Mouse (Mus musculus) hindbrain, embryonic 16.5 days (tissue): ENCODE results near the gene Rtl1. TPM values are rescaled to one million over a fixed set of nuclear protein-coding genes. Genes with fewer than 3 reads are reported as not detected.

ENCODE experiments used
- ATAC-seq: fragments of 200-750 bp; cut with Nextera tagmentation; 2 replicates; pipeline ENCODE4 v1.8.0; 2017; ENCODE audit warnings: moderate TSS enrichment, moderate library complexity
- H3K27ac ChIP-seq: fragments of 300-500 bp; sonication (generic); 2 replicates; pipeline ENCODE4 v1.5.1; 2014; ENCODE audit warnings: low read depth, mild to moderate bottlenecking, control low read depth, low read length, moderate library complexity
- H3K27me3 ChIP-seq: fragments of 300-500 bp; sonication (generic); replicated peaks from 2 replicates; pipeline ENCODE4 v1.6.1; 2014; ENCODE audit warnings: low read length; ENCODE audit not compliant: control insufficient read depth, insufficient read depth
- H3K36me3 ChIP-seq: fragments of 300-500 bp; sonication (generic); 2 replicates; pipeline ENCODE4 v1.6.1; 2014; ENCODE audit warnings: mild to moderate bottlenecking, low read length, moderate library complexity, mixed read lengths; ENCODE audit not compliant: control insufficient read depth, insufficient read depth
- H3K4me1 ChIP-seq: fragments of 300-500 bp; sonication (generic); 2 replicates; pipeline ENCODE4 v1.6.1; 2014; ENCODE audit warnings: low read depth, low read length; ENCODE audit not compliant: control insufficient read depth, insufficient read depth
- H3K4me2 ChIP-seq: fragments of 300-500 bp; sonication (generic); 2 replicates; pipeline ENCODE4 v1.6.1; 2014; ENCODE audit warnings: mild to moderate bottlenecking, low read length, control low read depth, moderate library complexity
- H3K4me3 ChIP-seq: fragments of 300-500 bp; sonication (generic); 2 replicates; pipeline ENCODE4 v1.5.1; 2014; ENCODE audit warnings: mild to moderate bottlenecking, low read length, control low read depth, moderate library complexity
- H3K9ac ChIP-seq: fragments of 300-500 bp; sonication (generic); 2 replicates; pipeline ENCODE4 v1.6.1; 2014; ENCODE audit warnings: low read depth, mild to moderate bottlenecking, control low read depth, low read length, moderate library complexity
- H3K9me3 ChIP-seq: fragments of 300-500 bp; sonication (generic); 2 replicates; pipeline ENCODE4 v1.6.1; 2014; ENCODE audit warnings: mild to moderate bottlenecking, low read length, moderate library complexity; ENCODE audit not compliant: control insufficient read depth
- WGBS: fragments of 180-500 bp; shearing (Covaris S2); extraction: QIAGEN DNeasy Blood & Tissue Kit; methylation state at CpG from one replicate; pipeline ENCODE4 v1.1.7; 2014; 5-methylcytosine and 5-hydroxymethylcytosine counted together
- polyA plus RNA-seq: library from polyadenylated mRNA; unstranded; fragments of >200 nt; fragmentation: Nextera tagmentation; extraction: Ambion mirVana; gene quantifications from 2 replicates; pipeline ENCODE4 v1.2.1, GENCODE M21; 2015

Rtl1 gene
- polyA plus RNA-seq, 1 experiment from 2014 or later, result 2.2 TPM

DNA sequence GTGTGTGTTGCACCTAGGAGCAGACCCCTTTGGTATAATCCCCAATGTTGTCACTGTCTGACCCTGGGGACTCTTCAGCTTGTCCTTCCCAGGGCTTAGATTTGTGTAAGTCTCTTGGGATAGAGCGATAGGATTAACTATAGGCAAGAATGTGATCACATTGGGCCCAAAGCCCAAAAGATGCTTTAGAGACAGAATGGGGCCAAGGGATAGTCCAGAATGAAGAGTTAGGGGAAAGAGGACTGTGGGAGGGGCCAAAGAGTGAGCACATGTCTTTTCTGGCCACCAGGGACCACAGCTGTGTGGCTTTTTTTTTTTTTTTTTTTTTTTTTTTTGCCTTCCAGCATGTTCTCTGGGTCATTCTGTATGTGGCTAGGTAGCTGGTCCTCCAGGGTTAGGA is 46.6 kb downstream of the Rtl1 start:
- H3K4me3 ChIP-seq, result no peak overlapping the region
- peaks cover 25% of the 10 kb centered on the region for H3K36me3 ChIP-seq
- no peaks in the 10 kb centered on the region for H3K27me3 ChIP-seq
- H3K4me1 ChIP-seq, result peaks cover 3% of the 10 kb centered on the region; the same call in 1 of the 2 replicates
- no peak overlapping the region for H3K4me2 ChIP-seq
- 74% methylated on average over 1 of the region's 1 CpGs for WGBS
- ATAC-seq, result no peak
- no peak overlapping the region for H3K27ac ChIP-seq
- H3K9me3 ChIP-seq, result no peaks in the 10 kb centered on the region
- no peak overlapping the region for H3K9ac ChIP-seq

DNA sequence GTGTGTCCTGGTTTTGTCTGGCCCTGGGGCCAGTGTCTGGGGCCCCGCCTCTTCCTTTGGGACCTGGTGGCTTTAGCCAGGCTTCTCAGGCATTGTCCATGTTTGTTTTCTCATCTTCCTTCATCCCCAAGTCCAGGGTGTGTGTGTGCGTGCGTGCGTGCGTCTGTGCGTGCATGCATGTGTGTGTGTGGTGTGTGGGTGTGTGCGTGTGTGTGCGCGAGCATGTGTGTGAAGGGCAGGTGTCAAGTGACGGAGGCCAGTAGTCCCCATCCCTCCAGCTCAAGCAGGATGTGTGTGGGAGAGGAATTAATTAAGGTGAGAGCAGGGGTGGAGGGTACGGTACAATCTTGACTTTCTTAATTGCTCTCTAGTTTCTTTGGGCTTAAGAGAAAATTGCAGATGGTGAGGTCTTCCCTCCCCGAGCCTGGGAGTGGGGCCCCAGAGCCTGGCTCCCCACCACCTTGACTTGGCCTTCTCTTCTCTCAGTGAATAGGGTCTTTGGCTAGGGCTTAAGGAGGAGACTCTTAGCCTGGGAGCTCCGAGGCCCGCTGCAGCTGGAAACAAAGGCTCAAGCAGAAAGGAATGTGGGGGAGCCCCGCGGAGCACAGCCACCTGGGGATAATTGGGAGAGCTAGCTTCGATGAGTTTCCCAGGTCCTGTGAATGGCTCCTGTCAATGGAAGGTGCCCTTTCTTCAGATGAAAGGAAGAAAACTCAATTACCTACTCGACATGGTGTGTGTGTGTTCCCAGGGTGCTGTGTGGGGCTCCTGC is 47.2 kb downstream of the Rtl1 start:
- no peak for ATAC-seq
- Histone ChIP-seq H3K27ac (no peak overlapping the region), H3K4me3 (no peak overlapping the region), H3K9ac (no peak overlapping the region), H3K9me3 (no peaks in the 10 kb centered on the region), H3K4me1 (no peaks in the 10 kb centered on the region; the same call in 1 of the 2 replicates), H3K4me2 (no peak overlapping the region), H3K36me3 (peaks cover 23% of the 10 kb centered on the region), H3K27me3 (no peaks in the 10 kb centered on the region)
- 47% methylated on average over 18 of the region's 18 CpGs for WGBS

DNA sequence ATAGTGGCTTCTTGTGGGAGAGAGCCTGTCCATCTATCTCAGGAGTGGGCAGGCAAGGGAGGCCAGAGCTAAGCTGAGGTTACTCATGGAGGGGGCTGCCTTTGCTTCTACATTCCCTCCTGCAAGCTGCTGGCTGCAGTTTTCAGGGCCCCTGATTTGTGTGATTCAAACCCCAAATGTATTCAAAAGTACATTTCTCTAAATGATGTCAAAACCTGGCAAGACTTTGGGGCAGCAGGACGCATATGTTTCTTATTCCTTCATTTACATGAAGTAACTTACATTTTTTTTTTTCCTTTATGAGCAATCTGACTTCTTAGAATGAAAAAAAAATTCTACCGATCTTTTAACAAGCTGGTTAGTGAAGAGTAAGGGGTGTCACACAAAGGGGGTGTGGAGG is 48.4 kb downstream of the Rtl1 start:
- no peak for ATAC-seq
- Histone ChIP-seq H3K27ac (no peak overlapping the region), H3K4me3 (no peak overlapping the region), H3K36me3 (peaks cover 18% of the 10 kb centered on the region), H3K9me3 (no peaks in the 10 kb centered on the region), H3K4me2 (no peak overlapping the region), H3K4me1 (no peaks in the 10 kb centered on the region; the same call in 1 of the 2 replicates), H3K9ac (no peak overlapping the region), H3K27me3 (no peaks in the 10 kb centered on the region)
- WGBS, result 84% methylated on average over 2 of the region's 2 CpGs

DNA sequence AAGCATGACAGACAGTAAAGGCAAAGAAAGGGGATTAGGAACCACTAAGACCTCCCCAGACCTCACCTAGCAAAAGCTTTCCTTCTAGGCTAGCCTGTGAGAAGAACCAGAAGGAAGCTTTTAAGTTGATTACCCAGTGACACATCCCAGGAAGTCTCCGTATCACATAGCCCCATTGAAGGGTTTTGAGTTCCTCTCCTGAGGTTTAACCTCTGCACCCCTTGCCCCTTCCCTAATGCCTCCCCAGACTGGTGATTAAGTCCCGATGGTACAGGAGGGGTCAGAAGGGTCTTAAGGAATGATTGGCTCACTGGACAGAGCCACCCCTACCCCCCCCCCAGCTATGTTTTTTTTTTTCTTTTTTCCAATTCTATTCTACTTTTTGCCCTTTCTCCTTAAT is 53.0 kb downstream of the Rtl1 start:
- no peak overlapping the region for H3K4me2 ChIP-seq
- WGBS, result 50% methylated on average over 2 of the region's 2 CpGs
- peaks cover 13% of the 10 kb centered on the region for H3K36me3 ChIP-seq
- no peak overlapping the region for H3K27ac ChIP-seq
- no peak overlapping the region for H3K4me3 ChIP-seq
- no peak for ATAC-seq
- H3K9ac ChIP-seq, result no peak overlapping the region
- no peaks in the 10 kb centered on the region; the same call in 1 of the 2 replicates for H3K9me3 ChIP-seq
- H3K27me3 ChIP-seq, result no peaks in the 10 kb centered on the region
- peaks cover 8% of the 10 kb centered on the region for H3K4me1 ChIP-seq

DNA sequence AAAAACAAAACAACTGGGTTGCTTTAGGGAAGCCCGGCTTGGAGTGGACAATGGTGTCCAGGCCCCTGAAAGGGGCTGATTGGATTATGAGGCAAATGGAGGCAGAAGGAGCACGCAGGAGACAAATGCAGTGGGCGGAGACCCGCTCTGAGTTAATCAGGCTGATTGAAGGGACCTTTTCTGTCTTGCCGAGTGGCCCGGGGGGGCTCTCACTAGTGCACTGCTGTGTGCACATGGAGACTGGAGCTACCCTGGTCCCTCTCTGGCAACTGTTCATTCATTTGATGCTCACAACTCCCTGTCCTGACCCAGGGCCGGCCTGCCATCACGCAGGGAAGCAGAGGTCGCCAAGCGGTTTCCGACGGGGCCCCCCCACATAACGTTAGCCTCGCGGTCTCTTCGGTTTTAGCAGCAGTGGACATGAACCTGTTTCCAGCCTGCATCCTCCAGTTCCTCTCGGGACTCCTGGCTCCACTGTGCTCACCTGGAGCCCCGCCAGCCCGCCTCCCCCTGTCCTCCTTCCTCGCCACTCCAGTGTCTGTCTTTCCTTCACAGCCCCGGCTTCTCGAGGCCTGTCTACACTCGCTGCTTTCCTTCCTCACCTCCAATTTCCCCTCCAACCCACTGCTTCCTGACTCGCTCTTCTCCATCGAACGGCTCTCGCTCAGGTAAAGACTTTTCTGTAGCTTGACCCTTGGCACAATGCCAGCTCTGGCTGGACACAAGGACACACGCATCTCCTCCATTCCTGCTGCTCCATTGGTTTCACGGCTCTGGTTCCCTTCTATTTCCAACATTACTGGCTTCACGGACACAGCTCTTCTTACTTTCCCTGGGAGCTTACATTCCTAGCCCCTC is 54.0 kb downstream of the Rtl1 start:
- peak overlapping the region; percentile 27 for H3K4me2 ChIP-seq
- H3K9me3 ChIP-seq, result peaks cover 5% of the 10 kb centered on the region
- 47% methylated on average over 30 of the region's 30 CpGs for WGBS
- H3K27me3 ChIP-seq, result no peaks in the 10 kb centered on the region
- no peak overlapping the region for H3K27ac ChIP-seq
- peaks cover 8% of the 10 kb centered on the region for H3K4me1 ChIP-seq
- peaks cover 13% of the 10 kb centered on the region for H3K36me3 ChIP-seq
- no peak overlapping the region for H3K9ac ChIP-seq
- H3K4me3 ChIP-seq, result no peak overlapping the region
- ATAC-seq, result no peak

DNA sequence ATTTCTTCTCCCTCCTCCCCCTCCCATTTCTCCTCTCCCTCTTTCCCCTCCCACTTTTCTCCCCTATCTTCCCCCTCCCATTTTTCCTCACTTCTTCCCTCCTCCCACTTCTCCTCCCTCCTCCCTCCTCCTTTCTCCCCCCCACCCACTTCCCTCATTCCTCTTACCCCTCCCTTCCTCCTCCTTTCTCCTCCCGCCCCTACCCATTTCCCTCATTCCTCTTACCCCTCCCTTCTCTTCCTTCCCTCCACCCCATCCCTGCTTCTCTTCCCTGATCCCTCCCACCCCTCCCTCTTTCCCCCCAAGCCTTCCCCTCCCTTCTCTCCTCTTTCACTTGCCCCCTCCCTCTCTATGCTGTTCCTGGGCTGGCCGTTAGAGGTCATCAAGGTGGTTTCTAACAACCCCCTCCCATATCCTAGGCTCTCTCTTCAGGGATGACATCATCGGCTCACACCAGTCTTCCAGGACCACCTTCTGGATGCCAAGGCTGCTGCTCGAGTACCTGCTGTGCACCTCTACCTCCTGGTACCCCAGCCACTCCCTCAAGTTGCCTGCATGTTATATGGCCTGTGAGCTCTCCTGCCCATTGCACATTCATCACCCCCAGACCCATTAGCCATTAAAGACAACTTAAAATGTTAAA is 56.7 kb downstream of the Rtl1 start:
- peak overlapping the region; percentile 23 for H3K4me3 ChIP-seq
- peaks cover 3% of the 10 kb centered on the region for H3K36me3 ChIP-seq
- no peaks in the 10 kb centered on the region for H3K27me3 ChIP-seq
- peak overlapping the region; percentile 30 for H3K4me2 ChIP-seq
- peaks cover 11% of the 10 kb centered on the region for H3K9me3 ChIP-seq
- ATAC-seq, result no peak; the same call in 1 of the 2 replicates
- WGBS, result 85% methylated on average over 4 of the region's 4 CpGs
- no peak overlapping the region for H3K9ac ChIP-seq
- H3K27ac ChIP-seq, result no peak overlapping the region
- H3K4me1 ChIP-seq, result peaks cover 8% of the 10 kb centered on the region

DNA sequence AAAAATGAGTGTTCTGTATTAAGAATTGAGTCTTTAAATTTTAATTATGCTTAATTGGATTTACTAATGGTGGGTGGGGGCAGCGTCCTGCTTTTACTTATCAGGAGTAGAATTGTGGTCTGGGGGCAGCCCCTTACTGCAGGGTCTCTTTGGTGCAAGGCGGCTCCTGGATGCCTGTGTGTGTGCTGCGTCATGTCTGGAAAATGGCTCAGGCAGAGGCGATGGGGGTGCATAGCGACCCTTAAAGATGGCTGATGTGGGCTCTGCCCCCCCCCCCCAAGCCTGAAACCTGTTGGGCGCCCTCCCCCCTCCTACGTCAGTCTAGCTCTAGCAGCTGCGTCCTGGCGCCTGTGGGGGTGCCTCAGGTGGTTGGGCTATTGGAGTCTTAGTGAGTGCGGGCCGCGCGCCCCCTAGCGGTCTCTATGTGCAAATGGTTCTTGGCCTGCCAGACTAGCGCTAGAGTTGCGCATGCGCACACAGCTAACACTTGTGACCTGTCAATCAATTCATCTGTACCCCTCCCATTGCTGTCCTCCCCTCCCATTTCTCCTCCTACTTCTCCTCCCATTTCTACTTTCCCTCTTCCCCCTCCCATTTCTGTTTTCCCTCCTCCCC is 57.4 kb downstream of the Rtl1 start:
- peaks cover 15% of the 10 kb centered on the region for H3K9me3 ChIP-seq
- H3K27me3 ChIP-seq, result no peaks in the 10 kb centered on the region
- 48% methylated on average over 17 of the region's 17 CpGs for WGBS
- peaks cover 8% of the 10 kb centered on the region for H3K4me1 ChIP-seq
- H3K36me3 ChIP-seq, result peaks cover 3% of the 10 kb centered on the region
- H3K4me2 ChIP-seq, result peak overlapping the region; percentile 12; the same call in 1 of the 2 replicates
- H3K27ac ChIP-seq, result peak overlapping the region; percentile 81
- peak; percentile 67 for ATAC-seq
- H3K4me3 ChIP-seq, result peak overlapping the region; percentile 51
- H3K9ac ChIP-seq, result peak overlapping the region; percentile 61; the same call in 1 of the 2 replicates

DNA sequence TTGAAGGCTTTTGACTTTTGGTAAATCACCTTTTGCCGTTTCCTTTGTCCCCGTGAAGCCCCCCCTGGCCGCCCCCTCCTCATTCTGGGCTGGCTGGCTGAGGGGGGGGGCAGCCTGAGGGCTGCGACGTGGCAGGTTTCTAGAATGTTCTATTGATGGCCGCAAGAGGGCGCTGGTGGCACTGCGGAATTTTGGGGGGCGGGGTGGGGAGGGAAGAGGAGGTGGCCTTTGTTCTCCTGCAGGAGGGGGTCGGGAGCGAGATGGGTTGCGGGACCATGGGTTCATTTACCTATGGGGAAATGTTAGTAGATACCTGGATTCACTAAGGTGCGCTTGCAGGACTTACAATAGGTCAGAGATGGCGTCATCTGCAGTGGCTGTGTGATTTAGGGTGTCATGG is 58.1 kb downstream of the Rtl1 start:
- no peaks in the 10 kb centered on the region for H3K27me3 ChIP-seq
- H3K4me3 ChIP-seq, result peak overlapping the region; percentile 51
- H3K9me3 ChIP-seq, result peaks cover 21% of the 10 kb centered on the region
- H3K27ac ChIP-seq, result peak overlapping the region; percentile 81
- ATAC-seq, result no peak
- peaks cover 8% of the 10 kb centered on the region for H3K4me1 ChIP-seq
- H3K4me2 ChIP-seq, result peak overlapping the region; percentile 57
- peaks cover 3% of the 10 kb centered on the region for H3K36me3 ChIP-seq
- peak overlapping the region; percentile 61 for H3K9ac ChIP-seq
- 49% methylated on average over 14 of the region's 14 CpGs for WGBS
